ENCODE assay signal across 18 mouse cellular contexts in genomic region chr7:109592184-109592583, GRCm38 (mm10).
DNase-seq lines count a peak whose midpoint lies in the region; ATAC-seq and TF ChIP-seq lines count a peak whose summit lies in the region.
"Had no signal": no experiment of that assay in that cellular context is flagged by ENCODE, and none has a peak within 500 bp of the region (broad histone marks: within the 10 kb centered on the region; RNA-seq: fewer than 3 reads in every experiment).

No protein-coding gene starts in this region.

- peak overlapping the region; percentile 60 for H3K27ac ChIP-seq in gastrocnemius, adult 2 months
- H3K27ac ChIP-seq in liver, embryonic 12.5 days = peak overlapping the region; percentile 60
- H3K27ac ChIP-seq in liver, embryonic 11.5 days (ENCODE audit: low read depth, low read length) = no peak overlapping the region
- peak overlapping the region; percentile 41 for H3K27ac ChIP-seq in small intestine, adult 2 months (ENCODE audit: insufficient read depth, low read depth, low read length)
- H3K27ac ChIP-seq: embryonic facial prominence, embryonic 15.5 days; forebrain, embryonic 12.5 days; left cerebral cortex, adult 2 months; limb, embryonic 13.5 days had no signal

- H3K4me3 ChIP-seq in gastrocnemius, adult 2 months = 0 out of 2 replicates have a peak overlapping the region, but pooled peaks have one; percentile 5
- H3K4me3 ChIP-seq in liver, embryonic 12.5 days = no peak overlapping the region
- no peak overlapping the region for H3K4me3 ChIP-seq in liver, embryonic 11.5 days (ENCODE audit: low read depth, low read length)
- no peak overlapping the region for H3K4me3 ChIP-seq in lung, adult 2 months (replicated peaks; ENCODE audit: extremely low read depth, low read depth, low read length)
- no peak overlapping the region for H3K4me3 ChIP-seq in small intestine, adult 2 months (ENCODE audit: low read depth, low read length)
- H3K4me3 ChIP-seq: embryonic facial prominence, embryonic 15.5 days; forebrain, embryonic 12.5 days; left cerebral cortex, adult 2 months; limb, embryonic 13.5 days; megakaryocyte, embryonic 14.5 days; myocyte had no signal

- no peaks in the 10 kb centered on the region for H3K9me3 ChIP-seq in liver, embryonic 12.5 days (replicated peaks)
- H3K9me3 ChIP-seq in liver, embryonic 11.5 days (ENCODE audit: control insufficient read depth, low read length) = no peaks in the 10 kb centered on the region
- H3K9me3 ChIP-seq: embryonic facial prominence, embryonic 15.5 days; forebrain, embryonic 12.5 days; limb, embryonic 13.5 days; megakaryocyte, embryonic 14.5 days had no signal

- no peak for DNase-seq in gastrocnemius, adult 2 months
- no peak for DNase-seq in gastrocnemius, postnatal 25 days
- DNase-seq in liver, embryonic 11.5 days (ENCODE audit: low spot score) = no peak
- peak; percentile 57 for DNase-seq in lung, adult 2 months
- DNase-seq in kidney, postnatal 14 days = no peak
- no peak for DNase-seq in retina, embryonic 14.5 days (ENCODE audit: low spot score)
- DNase-seq: cerebellum, adult 18-20 months; kidney, adult 18-20 months; kidney, postnatal 36 days; thymus, postnatal 36 days had no signal

- no peak for TF ChIP-seq CTCF in gastrocnemius, adult 2 months (IDR thresholded peaks at IDR 0.05)
- TF ChIP-seq CTCF in lung, adult 2 months (IDR thresholded peaks at IDR 0.05; ENCODE audit: insufficient read depth, low read length) = no peak
- no peak for TF ChIP-seq CTCF in small intestine, adult 2 months (IDR thresholded peaks at IDR 0.05; ENCODE audit: extremely low read depth, insufficient read length, insufficient replicate concordance, low read depth, low read length)

- peaks cover 89% of the 10 kb centered on the region for H3K4me1 ChIP-seq in liver, embryonic 12.5 days
- H3K4me1 ChIP-seq in liver, embryonic 11.5 days (replicated peaks; ENCODE audit: control insufficient read depth, insufficient read depth, low read length) = peaks cover 58% of the 10 kb centered on the region
- peaks cover 53% of the 10 kb centered on the region for H3K4me1 ChIP-seq in lung, adult 2 months (ENCODE audit: control insufficient read depth, insufficient read depth, low read length)
- H3K4me1 ChIP-seq in small intestine, adult 2 months (ENCODE audit: control insufficient read depth, insufficient read depth, insufficient read length, low read length) = peaks cover 39% of the 10 kb centered on the region; the same call in 1 of the 2 replicates

- TF ChIP-seq POLR2A in lung, adult 2 months (IDR thresholded peaks at IDR 0.05; ENCODE audit: borderline replicate concordance, extremely low read depth, low read depth, low read length) = no peak
- TF ChIP-seq POLR2A in small intestine, adult 2 months (IDR thresholded peaks at IDR 0.05; ENCODE audit: low read depth, low read length) = no peak

- 55% methylated on average over 4 of the region's 4 CpGs for WGBS in liver, embryonic 12.5 days (ENCODE audit: insufficient replicate concordance)
- 56% methylated on average over 4 of the region's 4 CpGs for WGBS in liver, embryonic 11.5 days
- 11% methylated on average over 4 of the region's 4 CpGs for WGBS in lung, adult 2 months
- WGBS in small intestine, adult 2 months = 13% methylated on average over 4 of the region's 4 CpGs

- H3K36me3 ChIP-seq in liver, embryonic 12.5 days = no peaks in the 10 kb centered on the region
- H3K36me3 ChIP-seq in liver, embryonic 11.5 days (ENCODE audit: control insufficient read depth, insufficient read depth, low read length) = no peaks in the 10 kb centered on the region
- no peaks in the 10 kb centered on the region for H3K36me3 ChIP-seq in small intestine, adult 2 months (ENCODE audit: control insufficient read depth, insufficient read depth, low read length)
- H3K36me3 ChIP-seq: embryonic facial prominence, embryonic 15.5 days; forebrain, embryonic 12.5 days; limb, embryonic 13.5 days had no signal

- H3K27me3 ChIP-seq in liver, embryonic 12.5 days (replicated peaks) = no peaks in the 10 kb centered on the region
- H3K27me3 ChIP-seq in liver, embryonic 11.5 days (replicated peaks; ENCODE audit: control insufficient read depth, insufficient read depth, low read length) = no peaks in the 10 kb centered on the region
- H3K27me3 ChIP-seq in small intestine, adult 2 months (ENCODE audit: control insufficient read depth, insufficient read depth, low read length) = no peaks in the 10 kb centered on the region
- H3K27me3 ChIP-seq: embryonic facial prominence, embryonic 15.5 days; forebrain, embryonic 12.5 days; limb, embryonic 13.5 days; megakaryocyte, embryonic 14.5 days had no signal

- intact Hi-C loops in gastrocnemius, adult 2 months (cut with DNase I) = no loop called here

- no peak overlapping the region for H3K4me2 ChIP-seq in liver, embryonic 12.5 days
- no peak overlapping the region for H3K4me2 ChIP-seq in liver, embryonic 11.5 days
- H3K4me2 ChIP-seq: embryonic facial prominence, embryonic 15.5 days; forebrain, embryonic 12.5 days; limb, embryonic 13.5 days had no signal

- 0 out of 2 replicates have a peak overlapping the region, but pooled peaks have one; percentile 19 for H3K9ac ChIP-seq in liver, embryonic 12.5 days
- H3K9ac ChIP-seq in liver, embryonic 11.5 days (ENCODE audit: low read depth, low read length) = no peak overlapping the region; the same call in 1 of the 2 replicates
- H3K9ac ChIP-seq: embryonic facial prominence, embryonic 15.5 days; forebrain, embryonic 12.5 days; limb, embryonic 13.5 days had no signal

- no peak for ATAC-seq in liver, embryonic 12.5 days
- ATAC-seq in liver, embryonic 11.5 days (replicated peaks; ENCODE audit: low FRiP score) = no peak
